Comparison of ENCODE assay signal across 22 mouse cellular contexts in genomic region chr6:61217717-61218116, GRCm38 (mm10). TPM values are rescaled to one million over a fixed set of nuclear protein-coding genes. Genes with fewer than 3 reads are reported as not detected.
A peak's percentile ranks its signal among the peaks of the same experiment; 100 is the strongest.
DNase-seq lines count a peak whose midpoint lies in the region; ATAC-seq lines count a peak whose summit lies in the region.
"Had no signal": no experiment of that assay in that cellular context is flagged by ENCODE, and none has a peak within 500 bp of the region (broad histone marks: within the 10 kb centered on the region; RNA-seq: fewer than 3 reads in every experiment).

No protein-coding gene starts in this region.

- no peak overlapping the region for H3K4me3 ChIP-seq in limb, embryonic 12.5 days (replicated peaks)
- no peak overlapping the region for H3K4me3 ChIP-seq in heart, embryonic 10.5 days
- H3K4me3 ChIP-seq: embryonic facial prominence, embryonic 13.5 days; forebrain, embryonic 13.5 days; heart, embryonic 15.5 days; hindbrain, embryonic 10.5 days; intestine, embryonic 15.5 days had no signal

- peak; percentile 40 for DNase-seq in Muller cell, postnatal 12 days (ENCODE audit: inconsistent ontology term)
- no peak for DNase-seq in spleen, adult 18-20 months
- DNase-seq in right cerebral cortex, postnatal 4 days, result no peak
- DNase-seq in heart, embryonic 10.5 days (ENCODE audit: low spot score), result no peak
- no peak for DNase-seq in thymus, postnatal 10 days (ENCODE audit: low spot score in 2 of 2)
- DNase-seq: adrenal gland, postnatal 14 days; cerebellum, adult 11-12 months; cerebellum, adult 9-10 months; cerebellum, postnatal 25 days; forebrain, postnatal 0 days; gastrocnemius, postnatal 25 days; heart, adult 18-20 months; heart, postnatal 14 days had no signal

- no peak overlapping the region for H3K9ac ChIP-seq in limb, embryonic 12.5 days (replicated peaks)
- H3K9ac ChIP-seq: embryonic facial prominence, embryonic 13.5 days; forebrain, embryonic 13.5 days; forebrain, postnatal 0 days; heart, embryonic 15.5 days; hindbrain, embryonic 14.5 days; intestine, embryonic 15.5 days had no signal

- H3K4me1 ChIP-seq in limb, embryonic 12.5 days (replicated peaks), result peaks cover 23% of the 10 kb centered on the region
- no peaks in the 10 kb centered on the region for H3K4me1 ChIP-seq in heart, embryonic 10.5 days
- H3K4me1 ChIP-seq: embryonic facial prominence, embryonic 13.5 days; heart, embryonic 15.5 days; hindbrain, embryonic 10.5 days; intestine, embryonic 15.5 days had no signal

- peaks cover 5% of the 10 kb centered on the region; the same call in 1 of the 2 replicates for H3K27me3 ChIP-seq in limb, embryonic 12.5 days
- H3K27me3 ChIP-seq in heart, embryonic 10.5 days (ENCODE audit: insufficient read depth, poor library complexity, severe bottlenecking), result no peaks in the 10 kb centered on the region
- H3K27me3 ChIP-seq: embryonic facial prominence, embryonic 13.5 days; forebrain, embryonic 13.5 days; heart, embryonic 15.5 days; intestine, embryonic 15.5 days had no signal

- no peaks in the 10 kb centered on the region for H3K36me3 ChIP-seq in limb, embryonic 12.5 days
- H3K36me3 ChIP-seq in heart, embryonic 10.5 days, result no peaks in the 10 kb centered on the region
- H3K36me3 ChIP-seq: embryonic facial prominence, embryonic 13.5 days; heart, embryonic 15.5 days; hindbrain, embryonic 10.5 days; intestine, embryonic 15.5 days had no signal

- peak; percentile 53 for ATAC-seq in granulocyte monocyte progenitor cell, adult 5-6 weeks (replicated peaks; ENCODE audit: poor library complexity, severe bottlenecking)
- no peak for ATAC-seq in limb, embryonic 12.5 days (ENCODE audit: insufficient number of reproducible peaks, insufficient read depth, low FRiP score, low TSS enrichment, low read depth)
- ATAC-seq: forebrain, embryonic 13.5 days; forebrain, postnatal 0 days; intestine, embryonic 15.5 days had no signal

- WGBS in limb, embryonic 12.5 days, result 44% methylated on average over 2 of the region's 2 CpGs
- WGBS in heart, embryonic 10.5 days, result 65% methylated on average over 2 of the region's 2 CpGs

- no peaks in the 10 kb centered on the region for H3K9me3 ChIP-seq in limb, embryonic 12.5 days
- no peaks in the 10 kb centered on the region for H3K9me3 ChIP-seq in heart, embryonic 10.5 days
- H3K9me3 ChIP-seq: embryonic facial prominence, embryonic 13.5 days; forebrain, embryonic 13.5 days; heart, embryonic 15.5 days; hindbrain, embryonic 10.5 days; intestine, embryonic 15.5 days had no signal

- H3K4me2 ChIP-seq in limb, embryonic 12.5 days, result no peak overlapping the region
- H3K4me2 ChIP-seq: embryonic facial prominence, embryonic 13.5 days; forebrain, embryonic 13.5 days; heart, embryonic 11.5 days; heart, embryonic 15.5 days; hindbrain, embryonic 14.5 days; intestine, embryonic 15.5 days had no signal

- 0 out of 2 replicates have a peak overlapping the region, but pooled peaks have one; percentile 45 for H3K27ac ChIP-seq in limb, embryonic 12.5 days
- no peak overlapping the region for H3K27ac ChIP-seq in heart, embryonic 10.5 days
- H3K27ac ChIP-seq: embryonic facial prominence, embryonic 13.5 days; forebrain, embryonic 13.5 days; heart, embryonic 15.5 days; hindbrain, embryonic 10.5 days; hindbrain, embryonic 14.5 days; intestine, embryonic 15.5 days had no signal

RNA-seq across cellular contexts. Expression of gene Ccser1, which starts 37.6 kb away (rescaled TPM):
- 1.4 TPM in 1 of 2 replicates, not detected in the other for total RNA-seq in granulocyte monocyte progenitor cell, adult 5-6 weeks (2014; fragmentation: Nextera tagmentation)
- total RNA-seq in granulocyte monocyte progenitor cell, adult 5-6 weeks (2017), result 0.04 TPM in 1 of 2 replicates, not detected in the other
- polyA plus RNA-seq in limb, embryonic 12.5 days (2016; fragmentation: Nextera tagmentation; extraction: Ambion mirVana), result 13.7 and 14.3 TPM in 2 replicates
- 0.74 and 2.3 TPM in 2 replicates for polyA plus RNA-seq in heart, embryonic 10.5 days (2016; fragmentation: Nextera tagmentation; extraction: Ambion mirVana)
